Mouse (Mus musculus): Measurements from ENCODE around the gene Reps1.

- TF ChIP-seq CTCF (IDR thresholded peaks at IDR 0.05; ENCODE audit: low read depth, low read length): no peak
- no peak for TF ChIP-seq GATA1 (IDR thresholded peaks at IDR 0.05; ENCODE audit: borderline replicate concordance, low read length)
Observed at GRCm38 (mm10) chr10:18070144-18070543, 14.5 kb downstream of the Reps1 start.
